Mouse (Mus musculus): ENCODE results near the gene Serf1. TPM values are rescaled to one million over a fixed set of nuclear protein-coding genes. Genes with fewer than 3 reads are reported as not detected.

Gene Serf1
- total RNA-seq, 4 experiments from 2014 or later: 8.7 to 16.7 (median 13.0) TPM

Other genes starting within 250 kb of the Serf1 start
- 10 to 100 TPM; 22.8 to 26.8 (median 25.4) TPM for gene Cartpt, start 206.9 kb upstream of the Serf1 start, total RNA-seq (2022)
- gene Mccc2, start 92.4 kb upstream of the Serf1 start, total RNA-seq (2022): 10 to 100 TPM; 26.6 to 30.7 (median 29.1) TPM
- gene Bdp1, start 3.9 kb upstream of the Serf1 start, total RNA-seq (2022): 10 to 100 TPM; 38.4 to 41.8 (median 39.3) TPM
- 10 to 100 TPM; 33.8 to 44.4 (median 38.6) TPM for gene Smn1, start 16.8 kb downstream of the Serf1 start, total RNA-seq (2022)
- gene Naip2, start 94.1 kb downstream of the Serf1 start, total RNA-seq (2022): 1 to 10 TPM in 2 of 4 experiments, under 1 TPM in 2; 0.53 to 2.4 (median 1.1) TPM
- 1 to 10 TPM in 2 of 4 experiments, under 1 TPM in 2; 0.23 to 1.5 (median 0.70) TPM for gene Naip5, start 138.3 kb downstream of the Serf1 start, total RNA-seq (2022)
- under 1 TPM; 0.26 to 0.95 (median 0.55) TPM for gene Naip6, start 209.7 kb downstream of the Serf1 start, total RNA-seq (2022)